Mouse (Mus musculus): ENCODE data around the gene Ksr2. TPM values are rescaled to one million over a fixed set of nuclear protein-coding genes. Genes with fewer than 3 reads are reported as not detected.

Ksr2 gene
- polyA plus RNA-seq, 1 experiment, result 0.39 TPM

GRCm38 (mm10) chr5:117482013-117482412 lies 68.2 kb downstream of the Ksr2 start:
- DNase-seq (ENCODE audit: low read depth), result no peak

GRCm38 (mm10) chr5:117485411-117485810 lies 71.6 kb downstream of the Ksr2 start:
- DNase-seq (ENCODE audit: low read depth), result no peak

- no peak for DNase-seq (ENCODE audit: low read depth)
Measured at GRCm38 (mm10) chr5:117486092-117486491, 72.3 kb downstream of the Ksr2 start.

- DNase-seq (ENCODE audit: low read depth), result no peak
Measured at GRCm38 (mm10) chr5:117488155-117488554, 74.4 kb downstream of the Ksr2 start.

GRCm38 (mm10) chr5:117488670-117489325 lies 75.0 kb downstream of the Ksr2 start:
- no peak for DNase-seq (ENCODE audit: low read depth)

GRCm38 (mm10) chr5:117492933-117493863 lies 79.4 kb downstream of the Ksr2 start:
- no peak for DNase-seq (ENCODE audit: low read depth)

GRCm38 (mm10) chr5:117493947-117494346 lies 80.1 kb downstream of the Ksr2 start:
- no peak for DNase-seq (ENCODE audit: low read depth)

GRCm38 (mm10) chr5:117497084-117497483 lies 83.3 kb downstream of the Ksr2 start:
- DNase-seq (ENCODE audit: low read depth), result no peak

- no peak for DNase-seq (ENCODE audit: low read depth)
Measured at GRCm38 (mm10) chr5:117502611-117503010, 88.8 kb downstream of the Ksr2 start.

GRCm38 (mm10) chr5:117504431-117504830 lies 90.6 kb downstream of the Ksr2 start:
- DNase-seq (ENCODE audit: low read depth), result no peak

- DNase-seq (ENCODE audit: low read depth), result no peak
Measured at GRCm38 (mm10) chr5:117505204-117505603, 91.4 kb downstream of the Ksr2 start.

GRCm38 (mm10) chr5:117505769-117506168 lies 92.0 kb downstream of the Ksr2 start:
- no peak for DNase-seq (ENCODE audit: low read depth)

- DNase-seq (ENCODE audit: low read depth), result no peak
Measured at GRCm38 (mm10) chr5:117506406-117506805, 92.6 kb downstream of the Ksr2 start.

- DNase-seq (ENCODE audit: low read depth), result no peak
Measured at GRCm38 (mm10) chr5:117509511-117510375, 95.9 kb downstream of the Ksr2 start.

- DNase-seq (ENCODE audit: low read depth), result no peak
Measured at GRCm38 (mm10) chr5:117510864-117511263, 97.1 kb downstream of the Ksr2 start.

- no peak for DNase-seq (ENCODE audit: low read depth)
Measured at GRCm38 (mm10) chr5:117515396-117515795, 101.6 kb downstream of the Ksr2 start.

- no peak for DNase-seq (ENCODE audit: low read depth)
Measured at GRCm38 (mm10) chr5:117515861-117516260, 102.1 kb downstream of the Ksr2 start.

- DNase-seq (ENCODE audit: low read depth), result no peak
Measured at GRCm38 (mm10) chr5:117516597-117516996, 102.8 kb downstream of the Ksr2 start.

GRCm38 (mm10) chr5:117519858-117520495 lies 106.2 kb downstream of the Ksr2 start:
- no peak for DNase-seq (ENCODE audit: low read depth)

- DNase-seq (ENCODE audit: low read depth), result no peak
Measured at GRCm38 (mm10) chr5:117521156-117521555, 107.4 kb downstream of the Ksr2 start.

GRCm38 (mm10) chr5:117521701-117522100 lies 107.9 kb downstream of the Ksr2 start:
- no peak for DNase-seq (ENCODE audit: low read depth)
